8 mouse cellular contexts compared by ENCODE assay signal in genomic region chr13:53475701-53476188, GRCm38 (mm10). TPM values are rescaled to one million over a fixed set of nuclear protein-coding genes. Genes with fewer than 3 reads are reported as not detected.
A peak's percentile ranks its signal among the peaks of the same experiment; 100 is the strongest.
DNase-seq lines count a peak whose midpoint lies in the region; ATAC-seq lines count a peak whose summit lies in the region.

No protein-coding gene starts in this region.

- peak overlapping the region; percentile 89 for H3K4me2 ChIP-seq in embryonic facial prominence, embryonic 14.5 days (ENCODE audit: low read depth, low read length)
- H3K4me2 ChIP-seq in intestine, embryonic 14.5 days (ENCODE audit: low read length): peak overlapping the region; percentile 82
- peak overlapping the region; percentile 54 for H3K4me2 ChIP-seq in liver, embryonic 15.5 days
- peak overlapping the region; percentile 65 for H3K4me2 ChIP-seq in stomach, embryonic 14.5 days (replicated peaks; ENCODE audit: low read depth, low read length)

- no peaks in the 10 kb centered on the region for H3K9me3 ChIP-seq in embryonic facial prominence, embryonic 14.5 days (ENCODE audit: control insufficient read depth, low read length)
- H3K9me3 ChIP-seq in intestine, embryonic 14.5 days (ENCODE audit: control insufficient read depth, low read length): no peaks in the 10 kb centered on the region
- H3K9me3 ChIP-seq in liver, embryonic 15.5 days (replicated peaks): no peaks in the 10 kb centered on the region
- no peaks in the 10 kb centered on the region for H3K9me3 ChIP-seq in stomach, embryonic 14.5 days (ENCODE audit: control insufficient read depth, low read depth, low read length)

- H3K27me3 ChIP-seq in embryonic facial prominence, embryonic 14.5 days (replicated peaks; ENCODE audit: control insufficient read depth, insufficient read depth, low read length): peaks cover 59% of the 10 kb centered on the region
- H3K27me3 ChIP-seq in intestine, embryonic 14.5 days (replicated peaks; ENCODE audit: control insufficient read depth, insufficient read depth, low read length): peaks cover 71% of the 10 kb centered on the region
- H3K27me3 ChIP-seq in liver, embryonic 15.5 days: peaks cover 82% of the 10 kb centered on the region
- peaks cover 54% of the 10 kb centered on the region for H3K27me3 ChIP-seq in stomach, embryonic 14.5 days (ENCODE audit: control insufficient read depth, insufficient read depth, low read length)

- 0 out of 2 replicates have a peak overlapping the region, but pooled peaks have one; percentile 18 for H3K27ac ChIP-seq in embryonic facial prominence, embryonic 14.5 days (replicated peaks; ENCODE audit: low read depth, low read length)
- H3K27ac ChIP-seq in intestine, embryonic 14.5 days (ENCODE audit: low read depth): no peak overlapping the region
- no peak overlapping the region for H3K27ac ChIP-seq in liver, embryonic 15.5 days (replicated peaks)
- no peak overlapping the region for H3K27ac ChIP-seq in stomach, embryonic 14.5 days (ENCODE audit: low read length)

- H3K4me1 ChIP-seq in embryonic facial prominence, embryonic 14.5 days (ENCODE audit: control insufficient read depth, insufficient read depth, low read length): peaks cover 10% of the 10 kb centered on the region; the same call in 1 of the 2 replicates
- H3K4me1 ChIP-seq in intestine, embryonic 14.5 days (replicated peaks; ENCODE audit: control insufficient read depth, insufficient read depth, low read length): peaks cover 6% of the 10 kb centered on the region; the same call in 1 of the 2 replicates
- peaks cover 5% of the 10 kb centered on the region; the same call in 1 of the 2 replicates for H3K4me1 ChIP-seq in liver, embryonic 15.5 days (replicated peaks)
- peaks cover 6% of the 10 kb centered on the region; the same call in 1 of the 2 replicates for H3K4me1 ChIP-seq in stomach, embryonic 14.5 days (ENCODE audit: control insufficient read depth, insufficient read depth, low read length)

- no peaks in the 10 kb centered on the region for H3K36me3 ChIP-seq in embryonic facial prominence, embryonic 14.5 days (ENCODE audit: control insufficient read depth, insufficient read depth, low read length)
- H3K36me3 ChIP-seq in intestine, embryonic 14.5 days (ENCODE audit: control insufficient read depth, insufficient read depth, low read length): no peaks in the 10 kb centered on the region
- no peaks in the 10 kb centered on the region for H3K36me3 ChIP-seq in liver, embryonic 15.5 days (replicated peaks)
- no peaks in the 10 kb centered on the region for H3K36me3 ChIP-seq in stomach, embryonic 14.5 days (ENCODE audit: control insufficient read depth, insufficient read depth, low read length)

- ATAC-seq in embryonic facial prominence, embryonic 14.5 days (ENCODE audit: low read depth): peak; percentile 72
- ATAC-seq in intestine, embryonic 14.5 days (replicated peaks; ENCODE audit: low FRiP score, low TSS enrichment, low read depth): peak; percentile 69
- no peak for ATAC-seq in liver, embryonic 15.5 days (ENCODE audit: insufficient read depth)
- ATAC-seq in stomach, embryonic 14.5 days (ENCODE audit: insufficient number of reproducible peaks, insufficient read depth, low FRiP score, low read depth): peak; percentile 57; the same call in 1 of the 2 replicates

- DNase-seq in layer of hippocampus, postnatal 10 days (ENCODE audit: low spot score in 2 of 2): peak; percentile 34 to 50
- no peak for DNase-seq in layer of hippocampus, postnatal 25 days (ENCODE audit: extremely low spot score in 1 of 2, low spot score in 1 of 2)
- peak; percentile 72 for DNase-seq in embryonic facial prominence, embryonic 14.5 days (ENCODE audit: low spot score)
- DNase-seq in intestine, embryonic 14.5 days (ENCODE audit: low spot score): peak; percentile 80
- DNase-seq in spleen, adult 18-20 months: no peak
- no peak for DNase-seq in right cerebral cortex, postnatal 25 days

- H3K4me3 ChIP-seq in embryonic facial prominence, embryonic 14.5 days (ENCODE audit: low read depth, low read length): peak overlapping the region; percentile 50
- peak overlapping the region; percentile 38 for H3K4me3 ChIP-seq in intestine, embryonic 14.5 days (ENCODE audit: low read depth, low read length)
- peak overlapping the region; percentile 32 for H3K4me3 ChIP-seq in liver, embryonic 15.5 days (replicated peaks)
- peak overlapping the region; percentile 35 for H3K4me3 ChIP-seq in stomach, embryonic 14.5 days (ENCODE audit: low read depth, low read length)

- WGBS in embryonic facial prominence, embryonic 14.5 days: 0% methylated on average over 34 of the region's 37 CpGs
- WGBS in intestine, embryonic 14.5 days: under 1% methylated on average over 37 of the region's 37 CpGs
- WGBS in liver, embryonic 15.5 days (ENCODE audit: insufficient replicate concordance): under 1% methylated on average over 36 of the region's 37 CpGs
- under 1% methylated on average over 36 of the region's 37 CpGs for WGBS in stomach, embryonic 14.5 days

- H3K9ac ChIP-seq in embryonic facial prominence, embryonic 14.5 days (ENCODE audit: low read depth, low read length): peak overlapping the region; percentile 63
- H3K9ac ChIP-seq in intestine, embryonic 14.5 days (ENCODE audit: low read length): no peak overlapping the region
- H3K9ac ChIP-seq in liver, embryonic 15.5 days: no peak overlapping the region
- H3K9ac ChIP-seq in stomach, embryonic 14.5 days (replicated peaks; ENCODE audit: low read depth, low read length): no peak overlapping the region

RNA-seq across cellular contexts. Expression of gene Msx2, which starts 2.9 kb away (rescaled TPM):
- 1 to 10 TPM; 1.1 to 1.2 TPM for total RNA-seq in layer of hippocampus, postnatal 10 days (2021)
- total RNA-seq in layer of hippocampus, postnatal 25 days (2021): under 1 TPM; 0.59 to 0.76 TPM
- polyA plus RNA-seq in embryonic facial prominence, embryonic 14.5 days (2014; fragmentation: Nextera tagmentation; extraction: Ambion mirVana): 11.5 and 11.6 TPM in 2 replicates
- polyA plus RNA-seq in intestine, embryonic 14.5 days (2014; fragmentation: Nextera tagmentation; extraction: Ambion mirVana): 0.09 and 0.44 TPM in 2 replicates
- not detected in 2 replicates for polyA plus RNA-seq in liver, embryonic 15.5 days (2015; fragmentation: Nextera tagmentation; extraction: Ambion mirVana)
- 1.9 and 2.4 TPM in 2 replicates for polyA plus RNA-seq in stomach, embryonic 14.5 days (2014; fragmentation: Nextera tagmentation; extraction: Ambion mirVana)

Comparison
In these comparisons a context has a peak if more than half of its experiments do, and no peak if none do; other contexts are left out.
1. DNase-seq: peak in layer of hippocampus, postnatal 10 days (2 of 2), embryonic facial prominence, embryonic 14.5 days (single experiment) and intestine, embryonic 14.5 days (single experiment); none in layer of hippocampus, postnatal 25 days (0 of 2), spleen, adult 18-20 months (0 of 2) and right cerebral cortex, postnatal 25 days (single experiment).
2. Peak in every context shown above with its lines, with median percentiles within 50 percentile points of each other: H3K4me2 ChIP-seq and H3K4me3 ChIP-seq.